Comparison of ENCODE assay signal across 8 mouse cellular contexts in genomic region chr3:83862956-83863355, GRCm38 (mm10). TPM values are rescaled to one million over a fixed set of nuclear protein-coding genes. Genes with fewer than 3 reads are reported as not detected.
DNase-seq lines count a peak whose midpoint lies in the region; TF ChIP-seq lines count a peak whose summit lies in the region.

No protein-coding gene starts in this region.

- TF ChIP-seq POLR2A in bone marrow macrophage, adult 2 months (IDR thresholded peaks at IDR 0.05; ENCODE audit: borderline replicate concordance, low read depth, low read length) = no peak
- peak; percentile 46; the same call in 1 of the 2 replicates for TF ChIP-seq POLR2A in heart, adult 2 months (IDR thresholded peaks at IDR 0.05; ENCODE audit: insufficient read depth, low read depth, low read length)
- no peak for TF ChIP-seq POLR2A in spleen, adult 2 months (IDR thresholded peaks at IDR 0.05; ENCODE audit: low read depth, low read length)

- peaks cover 63% of the 10 kb centered on the region for H3K4me1 ChIP-seq in bone marrow macrophage, adult 2 months (ENCODE audit: control insufficient read depth, insufficient read depth, low read length)
- H3K4me1 ChIP-seq in heart, adult 2 months (ENCODE audit: control insufficient read depth, insufficient read depth, low read length) = peaks cover 10% of the 10 kb centered on the region
- H3K4me1 ChIP-seq in spleen, adult 2 months (ENCODE audit: control insufficient read depth, insufficient read depth, insufficient read length) = peaks cover 6% of the 10 kb centered on the region; the same call in 1 of the 2 replicates

- peaks cover 4% of the 10 kb centered on the region; the same call in 1 of the 2 replicates for H3K36me3 ChIP-seq in heart, adult 2 months (ENCODE audit: control insufficient read depth, insufficient read depth, low read length)
- H3K36me3 ChIP-seq in spleen, adult 2 months (ENCODE audit: control insufficient read depth, insufficient read depth, low read length) = no peaks in the 10 kb centered on the region

- TF ChIP-seq EP300 in heart, adult 2 months (IDR thresholded peaks at IDR 0.05; ENCODE audit: insufficient read depth, low read depth, low read length) = peak; percentile 87

- WGBS in heart, adult 2 months = 0% methylated on average over 1 of the region's 1 CpGs
- 3% methylated on average over 1 of the region's 1 CpGs for WGBS in spleen, adult 2 months

- H3K27me3 ChIP-seq in heart, adult 2 months (ENCODE audit: control insufficient read depth, insufficient read depth, low read length) = no peaks in the 10 kb centered on the region
- no peaks in the 10 kb centered on the region for H3K27me3 ChIP-seq in spleen, adult 2 months (ENCODE audit: control insufficient read depth, insufficient read depth, low read length)

- peak overlapping the region; percentile 96 for H3K27ac ChIP-seq in bone marrow macrophage, adult 2 months (ENCODE audit: insufficient read depth, low read depth, low read length)
- H3K27ac ChIP-seq in heart, adult 2 months = peak overlapping the region; percentile 84
- H3K27ac ChIP-seq in spleen, adult 2 months (ENCODE audit: insufficient read depth, low read length) = peak overlapping the region; percentile 75

- peak overlapping the region; percentile 36 for H3K4me3 ChIP-seq in bone marrow macrophage, adult 2 months (ENCODE audit: insufficient read depth, low read length)
- peak overlapping the region; percentile 32 for H3K4me3 ChIP-seq in heart, adult 2 months
- H3K4me3 ChIP-seq in spleen, adult 2 months (ENCODE audit: extremely low read depth, insufficient read depth, insufficient read length) = no peak overlapping the region

- peak overlapping the region; percentile 40 for H3K9ac ChIP-seq in heart, adult 2 months (ENCODE audit: low read depth, low read length)

- TF ChIP-seq CTCF in bone marrow macrophage, adult 2 months (IDR thresholded peaks at IDR 0.05; ENCODE audit: low read depth, low read length) = no peak
- TF ChIP-seq CTCF in heart, adult 2 months (IDR thresholded peaks at IDR 0.05) = no peak
- TF ChIP-seq CTCF in spleen, adult 2 months (IDR thresholded peaks at IDR 0.05; ENCODE audit: extremely low read depth, insufficient read depth, insufficient read length, insufficient replicate concordance) = no peak

- peak; percentile 6 for DNase-seq in cerebellum, adult 9-11 months
- no peak for DNase-seq in cerebellum, adult 11-12 months
- DNase-seq in heart, adult 2 months = peak; percentile 77 to 89
- peak; percentile 46 to 79 for DNase-seq in kidney, postnatal 25 days
- DNase-seq in lung, postnatal 10 days = peak; percentile 83
- peak; percentile 70 to 76 for DNase-seq in spleen, adult 2 months (ENCODE audit: low read depth in 1 of 2, low spot score in 2 of 2)
- no peak for DNase-seq in embryo, embryonic 10.5 days (ENCODE audit: low spot score)

- no peaks in the 10 kb centered on the region for H3K79me2 ChIP-seq in heart, adult 2 months (replicated peaks; ENCODE audit: control insufficient read depth, insufficient read depth, low read length)

- intact Hi-C loops in heart, adult 2 months (cut with DNase I) = no loop called here

RNA-seq across cellular contexts. Expression of gene Tlr2, which starts 21.4 kb away (rescaled TPM):
- 120 and 121 TPM in 2 replicates for polyA plus RNA-seq in bone marrow macrophage, adult 2 months (2012; ENCODE audit: insufficient read depth, insufficient read length, missing spikeins)
- 1 to 10 TPM; 2.0 to 2.6 TPM for total RNA-seq in heart, adult 2 months (2021)
- 1.4 and 2.6 TPM in 2 replicates for polyA plus RNA-seq in heart, adult 2 months (2012; rRNA removed)
- polyA plus RNA-seq in spleen, adult 2 months (2012; rRNA removed) = 4.1 and 4.7 TPM in 2 replicates

Comparison
In these comparisons a context has a peak if more than half of its experiments do, and no peak if none do; other contexts are left out.
1. DNase-seq: peak in cerebellum, adult 9-11 months (single experiment), heart, adult 2 months (2 of 2), kidney, postnatal 25 days (2 of 2), lung, postnatal 10 days (single experiment) and spleen, adult 2 months (2 of 2); none in cerebellum, adult 11-12 months (single experiment) and embryo, embryonic 10.5 days (single experiment).
2. RNA of gene Tlr2, which starts 21.4 kb away (polyA plus RNA-seq): 120 to 121 TPM in bone marrow macrophage, adult 2 months; 4.1 to 4.7 TPM in spleen, adult 2 months and 1.4 to 2.6 TPM in heart, adult 2 months; every median in the first group is over 10 times any median in the second.
3. Peak in every context shown above with its lines, with median percentiles within 50 percentile points of each other: H3K27ac ChIP-seq.